Mouse (Mus musculus): ENCODE measurements around the gene Hddc2. TPM values are rescaled to one million over a fixed set of nuclear protein-coding genes. Genes with fewer than 3 reads are reported as not detected.

The Hddc2 gene
- polyA plus RNA-seq, 1 experiment from 2014 or later, result 52.0 TPM

DNA sequence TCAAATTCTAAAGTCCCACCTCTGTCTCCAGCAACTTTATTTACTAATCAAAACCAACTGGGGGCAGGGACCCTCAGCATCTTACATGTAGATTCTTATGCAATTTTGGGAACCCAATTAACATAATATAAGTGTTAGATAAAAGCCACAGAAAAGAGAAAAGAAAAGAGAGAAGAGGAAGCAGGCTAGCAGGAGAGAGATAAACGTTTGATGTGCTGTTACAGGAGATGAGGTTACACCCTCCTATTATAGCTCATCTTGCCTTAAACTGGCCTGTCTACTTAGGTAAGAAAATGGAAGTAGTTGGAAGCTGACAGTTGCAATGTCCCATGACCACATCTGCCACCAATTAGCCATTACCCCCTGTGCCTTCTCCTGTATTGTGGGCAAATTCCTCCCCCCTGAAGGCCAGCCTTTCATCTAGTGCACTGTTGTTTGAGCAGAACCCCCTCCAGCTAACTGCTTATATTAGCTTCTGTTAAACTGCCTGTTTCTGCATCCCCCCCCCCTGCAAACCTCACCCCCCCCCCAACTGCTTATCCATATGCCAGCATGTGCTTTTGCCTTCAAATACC is 6.1 kb upstream of the Hddc2 start:
- Histone ChIP-seq H3K4me3 (no peak overlapping the region), H3K36me3 (no peaks in the 10 kb centered on the region), H3K27ac (no peak overlapping the region), H3K27me3 (no peaks in the 10 kb centered on the region), H3K9ac (no peak overlapping the region), H3K9me3 (no peaks in the 10 kb centered on the region), H3K4me2 (no peak overlapping the region), H3K4me1 (replicated peaks) (no peaks in the 10 kb centered on the region)
- no peak for ATAC-seq (ENCODE audit: low FRiP score)
- 37% methylated on average over 1 of the region's 1 CpGs for WGBS

DNA sequence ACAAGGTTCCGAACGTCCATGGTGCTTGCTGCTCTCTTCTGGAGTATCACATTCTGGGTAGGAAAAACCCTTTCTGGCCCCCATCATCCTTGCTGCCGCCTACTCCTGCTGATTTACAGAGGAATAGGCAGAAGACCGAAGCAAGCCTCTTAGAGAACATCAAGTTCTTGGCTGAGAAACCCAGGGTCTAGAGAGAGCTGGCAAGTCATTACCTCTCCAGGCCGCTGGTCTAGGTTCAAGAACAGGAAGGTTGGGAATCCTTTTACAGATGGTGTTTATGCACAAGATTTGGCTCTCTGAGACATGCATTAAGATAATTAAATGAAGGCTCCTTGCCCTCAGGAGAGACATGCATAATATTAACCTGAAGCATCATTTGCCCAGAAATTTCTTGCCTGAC is 5.3 kb downstream of the Hddc2 start:
- Histone ChIP-seq H3K9ac (no peak overlapping the region), H3K36me3 (peaks cover 30% of the 10 kb centered on the region), H3K27me3 (no peaks in the 10 kb centered on the region), H3K4me1 (replicated peaks) (peaks cover 10% of the 10 kb centered on the region), H3K9me3 (no peaks in the 10 kb centered on the region), H3K4me2 (no peak overlapping the region), H3K27ac (no peak overlapping the region), H3K4me3 (no peak overlapping the region)
- 91% methylated on average over 5 of the region's 5 CpGs for WGBS
- no peak for ATAC-seq (ENCODE audit: low FRiP score)

DNA sequence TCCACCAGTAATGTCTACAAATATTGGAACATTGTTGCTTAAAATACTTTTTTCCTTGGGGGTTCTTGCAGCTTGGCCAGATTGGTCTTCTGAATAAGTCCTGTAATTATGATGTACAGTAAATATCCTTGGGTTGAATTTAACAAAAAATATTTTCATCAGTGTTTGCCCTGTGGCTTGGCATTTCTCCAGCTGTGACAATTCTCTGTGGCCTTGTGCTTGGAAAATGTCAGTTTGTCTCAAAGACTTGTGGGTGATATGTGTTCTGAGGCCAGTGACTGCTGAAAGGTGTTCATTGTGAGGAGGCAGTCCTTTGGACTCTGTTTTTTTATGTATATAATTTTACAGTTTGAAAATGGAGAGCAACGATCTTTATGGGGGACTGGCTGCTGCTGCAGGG is 16.3 kb downstream of the Hddc2 start:
- Histone ChIP-seq H3K9ac (no peak overlapping the region), H3K27ac (no peak overlapping the region)
- no peak for ATAC-seq (ENCODE audit: low FRiP score)

GRCm38 (mm10) chr10:31330286-31330962 is 17.2 kb downstream of the Hddc2 start:
- 93% methylated on average over 3 of the region's 3 CpGs for WGBS
- no peak for ATAC-seq (ENCODE audit: low FRiP score)
- no peak overlapping the region for H3K27ac ChIP-seq

More for the DNA sequence above, 16.3 kb downstream of the Hddc2 start:
- Histone ChIP-seq H3K9me3 (no peaks in the 10 kb centered on the region), H3K27me3 (no peaks in the 10 kb centered on the region), H3K4me2 (no peak overlapping the region), H3K36me3 (peaks cover 17% of the 10 kb centered on the region), H3K4me1 (replicated peaks) (0 out of 2 replicates have a peak, but pooled peaks cover 3% of the 10 kb centered on the region), H3K4me3 (no peak overlapping the region)
- WGBS, result 83% methylated on average over 1 of the region's 1 CpGs

DNA sequence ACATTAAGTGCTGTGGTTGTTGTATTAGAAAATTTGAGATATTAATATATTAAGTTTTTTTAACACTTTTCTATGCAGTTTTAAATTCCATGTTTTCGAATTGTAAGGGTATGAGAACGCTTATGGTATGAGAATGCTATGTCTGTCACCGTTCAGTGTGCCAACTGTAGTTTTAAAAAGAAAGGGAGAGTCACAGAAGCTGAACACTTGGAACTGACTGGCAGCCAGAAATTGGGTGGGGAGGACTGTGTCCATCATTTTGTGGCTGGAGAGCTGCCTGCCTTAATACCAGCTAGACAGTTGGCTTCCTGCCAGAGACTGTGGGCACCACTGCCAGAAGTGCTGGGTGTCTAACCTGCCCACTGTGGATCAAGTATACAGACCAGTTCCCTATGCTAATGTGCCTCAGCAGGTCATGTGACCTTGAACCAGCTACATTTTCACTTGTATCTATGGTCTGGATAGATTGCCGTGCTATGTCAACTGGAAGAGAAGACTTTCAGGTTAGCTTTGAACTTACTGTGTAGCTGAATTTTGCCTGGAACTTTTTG is 18.1 kb downstream of the Hddc2 start:
- Histone ChIP-seq H3K9me3 (no peaks in the 10 kb centered on the region), H3K36me3 (peaks cover 10% of the 10 kb centered on the region), H3K4me1 (replicated peaks) (0 out of 2 replicates have a peak, but pooled peaks cover 3% of the 10 kb centered on the region), H3K27ac (no peak overlapping the region), H3K27me3 (no peaks in the 10 kb centered on the region), H3K4me2 (no peak overlapping the region), H3K4me3 (no peak overlapping the region), H3K9ac (no peak overlapping the region)
- peak; percentile 61 for ATAC-seq (ENCODE audit: low FRiP score)
- WGBS, result 90% methylated on average over 4 of the region's 4 CpGs

More at GRCm38 (mm10) chr10:31330286-31330962, 17.2 kb downstream of the Hddc2 start:
- Histone ChIP-seq H3K4me2 (no peak overlapping the region), H3K4me3 (no peak overlapping the region), H3K9me3 (no peaks in the 10 kb centered on the region), H3K36me3 (peaks cover 17% of the 10 kb centered on the region), H3K9ac (no peak overlapping the region), H3K4me1 (replicated peaks) (0 out of 2 replicates have a peak, but pooled peaks cover 3% of the 10 kb centered on the region), H3K27me3 (no peaks in the 10 kb centered on the region)

DNA sequence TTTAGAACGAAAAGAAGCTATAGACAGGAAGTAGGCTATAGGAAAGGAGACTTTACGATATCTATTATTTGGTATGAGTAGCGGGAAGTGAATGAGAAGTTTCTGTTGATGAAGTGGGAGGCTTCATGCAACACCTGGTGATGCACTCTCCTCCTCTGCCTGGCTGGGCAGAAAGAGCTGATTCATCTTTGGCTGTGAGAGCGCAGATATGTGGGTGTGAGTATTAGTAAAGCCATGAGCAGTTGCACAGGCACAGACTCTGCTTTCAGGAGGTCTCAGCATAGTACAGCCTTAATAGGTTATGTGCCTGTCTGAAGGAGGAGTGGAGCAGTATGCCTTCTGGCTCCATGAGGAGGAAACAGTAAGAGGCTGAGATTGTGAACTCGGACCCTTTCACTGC is 23.2 kb downstream of the Hddc2 start:
- Histone ChIP-seq H3K4me3 (no peak overlapping the region), H3K27ac (no peak overlapping the region), H3K9ac (no peak overlapping the region), H3K9me3 (no peaks in the 10 kb centered on the region), H3K36me3 (no peaks in the 10 kb centered on the region), H3K27me3 (no peaks in the 10 kb centered on the region), H3K4me1 (replicated peaks) (0 out of 2 replicates have a peak, but pooled peaks cover 2% of the 10 kb centered on the region), H3K4me2 (no peak overlapping the region)
- WGBS, result 92% methylated on average over 5 of the region's 5 CpGs
- no peak for ATAC-seq (ENCODE audit: low FRiP score)

- ATAC-seq (ENCODE audit: low FRiP score), result no peak
- H3K36me3 ChIP-seq, result no peaks in the 10 kb centered on the region
- no peaks in the 10 kb centered on the region for H3K4me1 ChIP-seq (replicated peaks)
- H3K9me3 ChIP-seq, result no peaks in the 10 kb centered on the region
- H3K27ac ChIP-seq, result no peak overlapping the region
- H3K4me2 ChIP-seq, result no peak overlapping the region
- no peak overlapping the region for H3K4me3 ChIP-seq
- no peaks in the 10 kb centered on the region for H3K27me3 ChIP-seq
- no peak overlapping the region for H3K9ac ChIP-seq
- 92% methylated on average over 8 of the region's 8 CpGs for WGBS
These were observed 33.2 kb downstream of the Hddc2 start for GRCm38 (mm10) chr10:31346401-31346800.

DNA sequence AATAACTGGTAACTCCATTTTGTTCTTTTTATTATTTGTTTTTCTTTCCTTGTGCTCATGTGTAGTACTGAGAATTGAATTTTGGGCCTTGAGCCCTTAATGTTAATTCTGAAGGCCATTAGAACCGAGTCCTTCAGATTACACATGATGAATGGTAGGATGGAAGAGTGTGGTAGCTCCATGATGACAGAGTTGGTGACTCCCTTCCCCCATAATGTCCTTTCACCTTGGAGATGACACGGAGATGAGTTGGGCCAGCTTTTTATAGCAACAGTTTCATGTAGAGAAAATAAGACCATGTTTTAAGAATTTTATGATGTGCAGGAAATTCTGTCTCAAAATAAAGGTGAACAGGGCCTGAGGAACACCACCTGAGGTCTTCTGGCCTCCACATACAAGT is 37.9 kb downstream of the Hddc2 start:
- WGBS, result 87% methylated on average over 2 of the region's 2 CpGs
- H3K4me1 ChIP-seq (replicated peaks), result no peaks in the 10 kb centered on the region
- ATAC-seq (ENCODE audit: low FRiP score), result no peak

DNA sequence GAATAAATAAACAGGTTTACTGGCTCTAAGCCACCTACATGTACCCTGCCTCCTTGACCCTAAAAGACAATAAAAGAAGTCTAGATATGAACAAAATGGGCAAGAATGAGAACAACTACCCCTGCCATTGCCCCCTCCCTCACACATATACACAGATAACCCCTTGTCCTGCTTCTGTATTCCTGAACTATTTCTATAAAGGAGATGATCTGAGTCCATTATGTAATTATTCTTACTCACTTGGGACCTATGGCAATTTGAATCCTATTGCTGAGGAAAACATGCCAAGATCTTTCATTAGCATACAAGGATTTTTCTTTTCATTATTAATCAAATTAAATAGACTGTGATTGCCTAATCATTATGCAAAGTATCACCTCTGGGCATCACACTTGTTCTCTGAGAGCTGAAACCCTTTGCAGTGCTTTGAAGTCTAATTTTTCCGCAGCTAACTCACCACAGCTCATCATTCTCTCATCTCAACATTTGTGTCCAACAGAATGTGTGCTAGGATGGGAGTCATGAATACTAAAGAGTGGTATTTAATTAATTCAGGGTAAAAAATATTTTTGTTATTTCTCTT is 39.8 kb downstream of the Hddc2 start:
- no peak overlapping the region for H3K4me3 ChIP-seq
- H3K36me3 ChIP-seq, result no peaks in the 10 kb centered on the region
- no peak overlapping the region for H3K9ac ChIP-seq
- H3K9me3 ChIP-seq, result no peaks in the 10 kb centered on the region
- H3K4me1 ChIP-seq (replicated peaks), result no peaks in the 10 kb centered on the region
- no peak overlapping the region for H3K4me2 ChIP-seq
- H3K27me3 ChIP-seq, result no peaks in the 10 kb centered on the region
- H3K27ac ChIP-seq, result no peak overlapping the region
- ATAC-seq (ENCODE audit: low FRiP score), result peak; percentile 65; the same call in 1 of the 2 replicates
- WGBS, result 67% methylated on average over 1 of the region's 1 CpGs

More for the DNA sequence above, 37.9 kb downstream of the Hddc2 start:
- Histone ChIP-seq H3K9me3 (no peaks in the 10 kb centered on the region), H3K4me2 (no peak overlapping the region), H3K27ac (no peak overlapping the region), H3K27me3 (no peaks in the 10 kb centered on the region), H3K4me3 (no peak overlapping the region), H3K36me3 (no peaks in the 10 kb centered on the region), H3K9ac (no peak overlapping the region)

GRCm38 (mm10) chr10:31354141-31354540 is 41.0 kb downstream of the Hddc2 start:
- Histone ChIP-seq H3K27me3 (no peaks in the 10 kb centered on the region), H3K4me2 (no peak overlapping the region), H3K9me3 (no peaks in the 10 kb centered on the region), H3K36me3 (no peaks in the 10 kb centered on the region), H3K4me1 (replicated peaks) (no peaks in the 10 kb centered on the region), H3K9ac (no peak overlapping the region), H3K27ac (no peak overlapping the region), H3K4me3 (no peak overlapping the region)
- WGBS, result 91% methylated on average over 2 of the region's 2 CpGs
- ATAC-seq (ENCODE audit: low FRiP score), result no peak

DNA sequence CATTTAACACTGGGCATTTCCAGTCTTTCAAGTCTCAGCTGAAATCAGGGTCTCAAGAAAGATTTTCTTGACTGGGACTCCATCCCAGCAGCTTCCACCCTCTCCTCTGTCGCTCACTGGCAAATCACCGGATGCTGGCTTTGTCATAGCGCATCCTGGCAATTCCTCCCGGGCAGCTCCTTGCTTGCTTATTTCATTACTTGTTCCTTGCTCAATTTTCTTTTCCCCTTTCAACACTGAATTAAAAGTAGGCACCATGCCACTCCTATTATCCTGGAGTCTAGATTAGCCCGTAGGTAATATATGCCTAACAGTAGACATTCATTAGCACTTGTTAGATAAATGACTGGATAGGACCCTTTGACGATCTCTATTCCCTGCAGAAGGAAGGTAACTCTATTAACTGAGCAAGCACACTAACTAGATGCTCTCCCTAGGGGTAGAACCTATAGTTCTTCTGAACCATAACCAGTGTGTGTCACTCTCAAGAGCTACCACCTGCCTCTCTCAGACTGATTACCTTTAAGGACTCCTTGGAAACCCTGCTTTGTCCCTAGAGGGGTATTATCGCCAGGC is 41.8 kb downstream of the Hddc2 start:
- ATAC-seq (ENCODE audit: low FRiP score), result peak; percentile 45; the same call in 1 of the 2 replicates
- no peaks in the 10 kb centered on the region for H3K4me1 ChIP-seq (replicated peaks)
- no peaks in the 10 kb centered on the region for H3K27me3 ChIP-seq
- no peak overlapping the region for H3K27ac ChIP-seq
- no peak overlapping the region for H3K4me2 ChIP-seq
- H3K9me3 ChIP-seq, result no peaks in the 10 kb centered on the region
- H3K4me3 ChIP-seq, result no peak overlapping the region
- 69% methylated on average over 7 of the region's 7 CpGs for WGBS
- no peak overlapping the region for H3K9ac ChIP-seq
- H3K36me3 ChIP-seq, result no peaks in the 10 kb centered on the region

DNA sequence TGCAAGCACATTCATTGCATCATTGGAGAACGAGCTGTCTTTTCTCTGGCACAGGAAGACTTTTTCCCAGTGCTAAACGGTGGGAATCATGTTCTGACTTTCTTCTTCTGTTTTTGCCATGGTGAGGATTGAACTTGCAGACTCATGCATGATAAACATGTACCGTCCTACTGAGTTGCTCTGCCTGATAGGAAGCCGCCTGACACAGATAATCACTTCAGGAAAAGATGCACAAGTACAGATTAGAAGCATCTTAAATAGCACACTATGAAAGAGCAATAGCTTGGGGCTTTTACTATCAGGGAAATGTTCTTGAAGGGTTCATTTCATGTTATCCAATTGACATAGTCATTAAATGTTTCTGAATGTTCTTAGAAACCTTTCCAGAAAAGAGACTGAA is 46.6 kb downstream of the Hddc2 start:
- Histone ChIP-seq H3K4me2 (no peak overlapping the region), H3K4me1 (replicated peaks) (no peaks in the 10 kb centered on the region), H3K9me3 (no peaks in the 10 kb centered on the region), H3K4me3 (no peak overlapping the region), H3K9ac (no peak overlapping the region), H3K27ac (no peak overlapping the region), H3K36me3 (no peaks in the 10 kb centered on the region), H3K27me3 (no peaks in the 10 kb centered on the region)
- 85% methylated on average over 4 of the region's 4 CpGs for WGBS
- ATAC-seq (ENCODE audit: low FRiP score), result no peak

Measured in hindbrain, embryonic 13.5 days (tissue).